Mouse (Mus musculus) spleen, adult 2 months (tissue): ENCODE data around the gene Vti1a.

Experiments
- CTCF ChIP-seq: fragments of 200-500 bp; IDR thresholded peaks from 2 replicates; pipeline ENCODE4 v1.5.1; 2011; ENCODE audit warnings: mild to moderate bottlenecking, inconsistent platforms; ENCODE audit not compliant: insufficient read depth, insufficient read length, insufficient replicate concordance; ENCODE audit errors: extremely low read depth
- POLR2A ChIP-seq: fragments of 200-500 bp; IDR thresholded peaks from 2 replicates; pipeline ENCODE4 v1.6.1; 2011; ENCODE audit warnings: low read depth, low read length, inconsistent platforms

- TF ChIP-seq CTCF (no peak), POLR2A (no peak)
Measured at GRCm38 (mm10) chr19:55443618-55444017, 127.5 kb downstream of the Vti1a start.
